Mouse (Mus musculus): Measurements from ENCODE around the gene Gba. TPM values are rescaled to one million over a fixed set of nuclear protein-coding genes. Genes with fewer than 3 reads are reported as not detected.

The Gba gene
- total and polyA plus RNA-seq, 3 experiments = 49.1 to 55.0 TPM; not detected in 1

GRCm38 (mm10) chr3:89183058-89183958 lies 19.4 kb upstream of the Gba start, which contains the start of gene Fam189b (continued):
- TF ChIP-seq POLR2AphosphoS5 (IDR thresholded peaks at IDR 0.05; ENCODE audit: borderline replicate concordance, low read depth, low read length) (no peak), POLR2AphosphoS2 (IDR thresholded peaks at IDR 0.05; ENCODE audit: low read length) (peak; percentile 97), ZC3H11A (IDR thresholded peaks at IDR 0.05; ENCODE audit: low read depth, low read length) (no peak), POLR2A (IDR thresholded peaks at IDR 0.05; ENCODE audit: control insufficient read depth in 1 of 2, insufficient read depth in 1 of 2, low read depth in 1 of 2, low read length in 2 of 2, poor library complexity in 1 of 2) (peak; percentile 45 to 78; a peak in 2 of 4 replicates), BHLHE40 (IDR thresholded peaks at IDR 0.05; ENCODE audit: borderline replicate concordance, low read depth, low read length) (peak; percentile 40; the same call in 1 of the 2 replicates), USF2 (IDR thresholded peaks at IDR 0.05; ENCODE audit: borderline replicate concordance in 1 of 2, insufficient read depth in 1 of 2, low read depth in 1 of 2, low read length in 2 of 2) (no peak), ZKSCAN1 (IDR thresholded peaks at IDR 0.05; ENCODE audit: low read depth, low read length) (no peak), USF1 (IDR thresholded peaks at IDR 0.05; ENCODE audit: low read depth, low read length) (peak; percentile 48; the same call in 1 of the 2 replicates), GABPA (IDR thresholded peaks at IDR 0.05; ENCODE audit: low read depth, low read length) (no peak), GATA1 (IDR thresholded peaks at IDR 0.05; ENCODE audit: low read depth, low read length) (no peak)

- Histone ChIP-seq H3K36me3 (ENCODE audit: control insufficient read depth in 1 of 2, insufficient read depth in 2 of 2, low read length in 2 of 2) (peaks cover 7 to 61% of the 10 kb centered on the region in 2 experiments), H3K79me2 (ENCODE audit: control insufficient read depth, insufficient read depth, low read length, poor library complexity) (peaks cover 7% of the 10 kb centered on the region), H3K27me3 (ENCODE audit: control insufficient read depth in 1 of 2, insufficient read depth in 2 of 2, low read length in 2 of 2) (no peaks in the 10 kb centered on the region), H3K4me1 (ENCODE audit: control insufficient read depth in 1 of 2, insufficient read depth in 2 of 2, low read length in 2 of 2) (peaks cover 23 to 70% of the 10 kb centered on the region in 2 experiments), H3K4me3 (ENCODE audit: control insufficient read depth in 1 of 2, insufficient read depth in 1 of 2, low read depth in 2 of 2, low read length in 2 of 2) (no peak overlapping the region), H3K27ac (ENCODE audit: control insufficient read depth, low read depth, low read length) (peak overlapping the region; percentile 92; the same call in 1 of the 2 replicates), H3K9ac (ENCODE audit: control insufficient read depth, low read depth, low read length, poor library complexity, severe bottlenecking) (peak overlapping the region; percentile 63), H3K9me3 (replicated peaks; ENCODE audit: insufficient read depth, low read length) (no peaks in the 10 kb centered on the region)
- TF ChIP-seq GATA1 (IDR thresholded peaks at IDR 0.05; ENCODE audit: low read depth, low read length) (no peak), TBP (IDR thresholded peaks at IDR 0.05; ENCODE audit: low read depth, low read length) (no peak), NRF1 (IDR thresholded peaks at IDR 0.05; ENCODE audit: insufficient read depth, low read depth, low read length, poor library complexity, severe bottlenecking) (no peak), MAZ (IDR thresholded peaks at IDR 0.05; ENCODE audit: low read depth, low read length) (no peak)
- no peak for DNase-seq (ENCODE audit: low read depth, low spot score)
Observed at GRCm38 (mm10) chr3:89183959-89184315, 18.8 kb upstream of the Gba start.

- Histone ChIP-seq H3K27ac (ENCODE audit: control insufficient read depth, low read depth, low read length) (peak overlapping the region; percentile 63), H3K4me1 (ENCODE audit: control insufficient read depth in 1 of 2, insufficient read depth in 2 of 2, low read length in 2 of 2) (peaks cover 41 to 81% of the 10 kb centered on the region in 2 experiments), H3K4me3 (ENCODE audit: control insufficient read depth in 1 of 2, insufficient read depth in 1 of 2, low read depth in 2 of 2, low read length in 2 of 2) (no peak overlapping the region), H3K27me3 (ENCODE audit: control insufficient read depth in 1 of 2, insufficient read depth in 2 of 2, low read length in 2 of 2) (no peaks in the 10 kb centered on the region), H3K79me2 (ENCODE audit: control insufficient read depth, insufficient read depth, low read length, poor library complexity) (no peaks in the 10 kb centered on the region; the same call in 1 of the 2 replicates), H3K9ac (ENCODE audit: control insufficient read depth, low read depth, low read length, poor library complexity, severe bottlenecking) (peak overlapping the region; percentile 19), H3K9me3 (replicated peaks; ENCODE audit: insufficient read depth, low read length) (no peaks in the 10 kb centered on the region), H3K36me3 (ENCODE audit: control insufficient read depth in 1 of 2, insufficient read depth in 2 of 2, low read length in 2 of 2) (peaks cover 0 to 64% of the 10 kb centered on the region in 2 experiments; a peak in 2 of 4 replicates)
- TF ChIP-seq CTCF (IDR thresholded peaks at IDR 0.05 in 2 of 3, conservative IDR thresholded peaks at IDR 0.05 in 1 of 3; ENCODE audit: control insufficient read depth in 1 of 3, insufficient read depth in 1 of 3, low read depth in 2 of 3, low read length in 3 of 3, poor library complexity in 1 of 3, severe bottlenecking in 1 of 3) (no peak), POLR2AphosphoS2 (IDR thresholded peaks at IDR 0.05; ENCODE audit: low read length) (no peak), POLR2A (IDR thresholded peaks at IDR 0.05; ENCODE audit: control insufficient read depth in 1 of 2, insufficient read depth in 1 of 2, low read depth in 1 of 2, low read length in 2 of 2, poor library complexity in 1 of 2) (0 out of 4 replicates have a peak, but pooled peaks of 1 of the 2 experiments have one; percentile 32)
- no peak for DNase-seq (ENCODE audit: low read depth, low spot score)
Observed at GRCm38 (mm10) chr3:89187197-89187596, 15.5 kb upstream of the Gba start.
